Mouse (Mus musculus): ENCODE measurements around the gene Srgap3.
"Not testable (repeated sequence)": the region's sequence is repeated elsewhere in the genome, so short reads cannot be mapped to it uniquely, and the experiment has no call there.

The Srgap3 gene

DNA sequence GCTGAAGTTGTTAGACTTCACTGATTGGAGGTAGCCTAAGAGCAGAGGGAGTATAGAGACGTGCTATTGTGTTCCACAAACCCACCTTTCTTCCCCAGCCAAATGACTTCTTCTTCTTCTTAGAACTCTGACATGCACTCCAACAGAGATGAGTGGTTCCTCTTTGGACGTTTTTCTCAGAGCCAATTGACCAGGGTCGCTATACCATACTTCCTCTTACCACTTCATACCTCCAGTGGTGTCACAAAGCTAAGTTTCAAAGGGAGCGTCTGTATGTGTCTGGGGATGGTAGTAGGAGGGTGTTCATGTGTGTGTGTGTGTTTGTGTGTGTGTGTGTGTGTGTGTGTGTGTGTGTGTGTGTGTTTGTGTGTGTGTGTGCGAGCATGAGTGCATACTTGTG lies 195.1 kb downstream of the Srgap3 start:
- no peak for DNase-seq (ENCODE audit: low read depth)

DNA sequence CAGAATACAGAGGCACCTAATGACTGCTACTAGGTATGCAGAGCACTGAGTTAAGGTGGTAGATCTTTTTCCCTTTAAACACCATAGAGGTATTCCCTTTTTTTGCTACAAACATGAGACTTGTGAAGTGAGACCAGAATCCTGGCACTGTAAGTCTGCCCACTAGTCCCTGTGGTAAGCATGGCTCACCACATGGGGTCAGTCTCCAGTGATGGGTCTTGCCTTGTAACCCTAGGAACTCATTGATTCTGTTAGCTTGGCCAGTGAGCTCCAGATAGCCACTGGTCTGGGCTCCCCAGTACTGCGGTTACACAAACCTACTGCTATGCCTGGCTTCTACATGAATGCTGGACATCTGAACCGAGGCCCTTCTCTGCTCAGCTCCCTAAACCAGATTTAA lies 204.8 kb downstream of the Srgap3 start:
- DNase-seq (ENCODE audit: low read depth), result no peak

DNA sequence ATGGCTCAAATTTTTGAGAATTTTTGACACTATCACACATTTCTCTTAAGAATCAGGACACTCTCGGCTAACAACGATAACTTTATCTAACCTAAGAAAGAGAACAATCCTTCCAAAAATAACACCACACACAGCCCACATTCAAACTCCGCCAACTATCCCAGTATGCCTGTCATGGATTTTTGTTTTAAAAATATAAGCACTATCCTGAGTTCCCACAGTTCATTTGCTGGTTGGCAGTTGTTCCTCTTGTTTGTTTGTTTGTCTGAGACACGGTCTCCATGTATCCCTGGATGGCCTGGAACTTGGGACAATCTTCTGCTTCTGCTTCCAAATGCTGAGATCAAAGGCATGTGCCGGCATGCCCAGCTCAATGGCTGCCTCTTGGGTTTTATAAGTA lies 205.3 kb downstream of the Srgap3 start:
- DNase-seq (ENCODE audit: low read depth), result no peak

DNA sequence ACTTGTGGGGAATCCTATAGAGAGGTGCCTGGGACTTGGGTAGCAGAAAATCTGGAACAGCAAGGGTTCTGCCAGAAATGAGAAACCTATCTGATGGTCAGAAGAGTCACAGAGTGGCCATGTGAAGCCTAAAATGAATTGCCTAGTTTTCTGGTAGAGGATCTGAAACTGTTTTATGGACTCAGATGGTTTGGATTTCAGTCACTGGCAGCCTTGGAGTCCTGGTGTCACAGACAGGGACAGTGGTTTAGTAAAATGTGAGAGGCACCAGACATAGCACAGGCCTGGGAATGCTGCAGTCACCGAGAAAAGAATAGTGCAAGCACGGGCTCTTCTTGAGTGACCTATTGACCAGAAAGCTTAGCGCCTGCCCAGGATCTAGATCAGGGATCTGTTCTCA lies 207.4 kb downstream of the Srgap3 start:
- DNase-seq (ENCODE audit: low read depth), result no peak

DNA sequence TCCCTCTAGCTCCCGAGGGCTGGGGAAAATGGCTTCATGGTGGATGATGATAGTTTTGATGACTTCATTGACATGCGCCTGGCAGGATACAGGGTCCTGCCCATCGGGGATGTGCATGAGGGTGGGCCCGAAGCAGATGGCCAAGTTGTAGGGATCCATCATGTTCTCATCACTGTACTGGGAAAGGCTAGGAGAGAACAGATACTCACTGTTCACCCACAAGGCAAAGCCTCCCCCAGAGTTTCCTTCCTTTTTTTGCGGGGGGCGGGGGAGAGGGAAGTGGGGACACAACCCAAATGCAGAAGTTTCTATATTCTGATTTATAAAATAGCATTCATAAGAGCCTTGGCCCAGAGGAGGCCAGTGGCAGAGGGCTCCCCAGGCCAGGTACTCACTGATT lies 208.1 kb downstream of the Srgap3 start:
- no peak for DNase-seq (ENCODE audit: low read depth)

DNA sequence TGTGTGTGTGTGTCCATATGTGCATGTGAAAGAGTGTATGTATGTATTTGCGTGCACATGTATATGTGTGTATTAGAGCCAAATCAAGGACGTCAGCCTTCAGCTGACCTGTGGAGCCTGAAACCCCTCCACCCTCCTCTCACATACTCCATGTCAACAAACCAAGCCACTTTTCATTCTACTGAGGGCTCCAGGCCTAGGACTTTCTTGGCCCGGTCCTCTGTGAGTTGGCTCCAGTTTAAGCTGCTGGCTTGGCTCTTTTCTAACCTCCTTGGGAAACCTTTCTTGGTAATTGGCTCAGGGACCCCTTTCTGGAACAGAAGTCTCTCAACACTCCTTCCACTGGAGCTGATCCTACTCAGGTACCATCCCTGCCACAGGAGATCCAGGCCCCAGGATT lies 210.6 kb downstream of the Srgap3 start:
- no peak for DNase-seq (ENCODE audit: low read depth)

DNA sequence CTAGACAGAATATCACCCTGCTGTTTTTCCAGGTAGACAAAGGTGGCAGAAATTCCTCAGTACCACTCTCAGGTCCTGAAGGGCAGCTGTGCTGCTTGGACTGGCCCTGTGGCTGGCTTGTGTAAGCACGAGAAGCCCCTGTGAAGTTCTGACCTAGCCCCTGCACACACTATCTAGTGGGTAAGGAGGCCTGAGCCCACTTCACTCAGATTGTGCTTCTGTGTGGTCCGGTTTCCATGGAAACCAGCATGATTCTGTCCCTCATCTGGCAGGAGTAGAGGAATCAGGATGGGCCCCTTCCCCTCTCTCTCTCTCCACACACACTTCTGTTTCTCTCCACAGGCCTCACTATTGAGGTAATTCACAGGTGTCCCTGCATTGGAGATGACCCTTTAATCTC lies 212.0 kb downstream of the Srgap3 start:
- no peak for DNase-seq (ENCODE audit: low read depth)

DNA sequence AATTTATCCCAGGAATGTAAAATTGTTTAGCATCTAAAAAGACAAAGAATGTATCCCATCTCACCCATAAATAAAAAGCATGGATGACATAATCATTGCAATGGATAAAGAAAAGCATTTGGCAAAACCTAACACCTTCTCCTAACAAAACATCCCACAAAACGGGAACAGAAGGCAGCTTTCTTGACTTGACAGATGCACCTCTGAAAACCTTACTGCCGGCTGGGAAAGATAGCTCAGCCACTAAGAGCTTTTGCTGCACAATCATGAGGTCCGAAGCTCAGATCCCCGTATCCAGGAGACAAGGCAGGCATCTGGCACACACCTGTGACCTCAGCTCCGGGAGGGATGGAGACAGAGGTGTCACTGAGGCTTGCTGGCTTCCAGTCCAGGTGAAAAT lies 213.1 kb downstream of the Srgap3 start:
- DNase-seq (ENCODE audit: low read depth), result no peak

DNA sequence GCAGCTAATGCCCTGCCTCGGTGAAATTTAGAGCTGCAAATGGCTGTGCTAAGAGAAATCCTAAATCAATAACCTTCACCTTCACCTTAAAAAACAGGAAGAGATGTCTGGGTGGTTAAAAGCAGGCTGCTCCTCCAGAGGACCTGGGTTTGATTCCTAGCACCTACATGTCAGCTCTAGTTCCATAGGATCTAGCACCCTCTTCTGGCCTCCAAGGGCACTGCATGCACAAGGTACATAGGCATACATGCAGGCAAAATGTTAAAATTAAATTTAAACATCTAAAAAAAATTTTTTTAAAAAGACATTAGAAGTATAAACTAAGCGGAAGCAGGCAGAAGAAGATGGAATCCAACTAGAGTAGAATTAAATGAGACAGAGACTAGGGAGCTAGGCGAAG lies 214.6 kb downstream of the Srgap3 start:
- DNase-seq (ENCODE audit: low read depth), result no peak

DNA sequence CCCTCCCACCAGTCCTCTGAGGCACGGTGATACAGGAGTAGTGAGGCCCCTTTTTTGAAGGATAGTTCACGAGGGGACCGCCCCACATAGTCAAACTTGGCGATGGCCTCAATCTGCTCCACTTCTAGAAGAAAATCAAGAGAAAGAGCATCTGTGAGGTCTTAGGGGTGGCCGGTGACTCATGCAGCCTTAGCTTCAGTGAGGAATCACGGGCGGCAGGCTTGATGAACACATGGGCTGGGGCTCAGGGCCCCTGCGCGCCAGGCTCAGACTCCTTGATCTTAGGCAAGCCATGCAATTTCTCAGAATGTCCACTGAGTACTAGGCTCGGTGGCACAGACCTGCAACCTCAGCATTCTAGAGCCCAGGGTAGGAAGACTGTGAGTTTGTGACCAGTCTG lies 215.7 kb downstream of the Srgap3 start:
- no peak for DNase-seq (ENCODE audit: low read depth)

DNA sequence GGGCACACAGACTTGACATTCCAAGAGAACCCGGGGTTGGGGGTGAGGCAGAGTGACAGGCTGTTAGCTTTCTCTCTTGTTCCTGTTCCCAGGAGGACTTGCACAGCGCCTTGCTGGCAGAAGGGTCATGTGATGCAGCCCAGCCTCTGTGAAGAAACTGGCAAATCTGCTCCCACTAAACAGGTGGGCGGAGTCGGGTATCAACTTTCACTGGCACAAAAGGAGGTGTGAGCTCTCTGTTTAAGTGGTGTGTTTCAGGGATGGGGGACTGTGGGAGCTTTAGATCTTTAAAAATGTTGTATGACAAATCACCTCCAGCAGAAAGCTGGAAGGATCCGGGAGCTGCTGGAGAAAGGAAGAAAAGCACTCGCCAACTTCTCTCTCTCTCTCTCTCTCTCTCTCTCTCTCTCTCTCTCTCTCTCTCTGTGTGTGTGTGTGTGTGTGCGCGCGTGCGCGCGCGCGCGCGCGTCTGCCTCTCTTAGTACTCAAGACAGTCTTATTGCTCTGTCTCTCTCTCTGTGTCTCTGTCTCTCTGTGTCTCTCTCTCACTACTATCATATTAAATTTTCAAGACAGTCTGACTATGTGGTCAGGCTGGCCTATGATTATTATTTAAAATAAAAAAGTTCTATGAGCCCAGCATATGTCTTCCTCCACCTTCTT lies 218.2 kb downstream of the Srgap3 start:
- DNase-seq (ENCODE audit: low read depth), result no peak

DNA sequence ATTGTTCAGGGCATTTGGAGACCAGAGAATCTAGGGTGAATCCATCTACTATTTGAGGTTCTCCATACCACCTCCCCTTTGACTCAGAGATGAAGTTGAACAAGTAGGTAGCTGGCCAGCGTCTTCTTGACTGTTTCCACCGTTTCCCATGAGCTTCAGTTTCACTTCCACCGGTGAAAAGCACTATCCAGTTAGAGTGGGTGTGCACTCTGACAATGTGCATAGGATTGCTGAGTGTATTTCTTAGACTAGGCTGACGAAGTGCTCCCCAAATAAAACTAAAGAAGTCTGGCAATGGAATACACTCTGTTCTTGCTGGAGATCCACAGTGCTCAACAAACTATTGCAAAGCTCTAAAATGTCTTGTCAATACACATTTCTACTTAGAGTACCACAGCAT lies 221.6 kb downstream of the Srgap3 start:
- no peak for DNase-seq (ENCODE audit: low read depth)

DNA sequence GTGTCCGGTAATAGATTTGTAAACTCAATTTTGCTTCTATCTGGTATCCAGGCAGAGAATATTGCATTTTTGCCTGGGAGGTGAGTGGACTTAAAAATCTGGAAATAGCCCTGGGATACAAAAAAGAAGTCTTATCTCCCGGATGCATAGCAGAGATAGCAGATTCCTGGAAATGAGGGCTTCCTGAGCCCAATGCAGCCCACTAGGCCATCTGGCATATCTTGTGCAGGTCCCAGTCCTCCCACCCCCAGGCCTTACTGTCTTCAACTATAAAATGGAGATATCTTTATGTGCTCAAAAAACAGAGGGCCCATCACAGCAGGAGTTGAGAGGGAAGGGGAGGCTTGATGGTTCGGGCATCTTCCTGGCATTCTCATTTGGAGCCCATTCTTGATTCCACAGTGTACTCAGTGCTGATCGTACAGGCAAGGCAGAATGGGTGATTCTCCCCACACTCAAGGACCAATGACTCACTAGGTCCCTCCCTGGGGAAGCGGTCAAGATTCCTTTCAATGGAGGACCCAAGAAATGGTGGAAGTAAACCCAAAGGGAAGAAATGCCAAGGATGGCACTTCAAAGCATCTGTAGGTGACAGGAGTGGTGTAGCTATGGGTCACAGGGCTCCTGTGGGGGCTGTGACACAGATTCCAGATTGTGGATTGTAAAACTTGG lies 226.5 kb downstream of the Srgap3 start:
- DNase-seq (ENCODE audit: low read depth), result no peak

DNA sequence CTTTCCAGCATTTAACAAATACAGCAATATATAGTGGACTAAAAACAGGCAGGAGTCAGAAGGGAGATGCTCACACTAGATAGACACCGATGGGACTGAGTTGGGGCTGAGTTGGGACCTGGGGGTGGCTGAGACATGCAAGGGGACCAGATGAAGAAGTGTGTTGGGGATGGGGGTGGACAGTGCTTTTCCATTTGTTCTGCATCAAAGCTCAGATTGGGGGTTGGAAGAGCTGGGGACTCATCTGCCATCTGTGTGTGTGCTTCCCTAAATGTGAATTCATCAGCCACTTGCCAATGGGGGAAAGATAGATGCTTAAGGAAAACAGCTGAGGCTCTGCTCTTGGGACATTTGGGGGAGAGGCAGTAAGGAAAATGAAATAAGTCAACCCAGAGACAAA lies 227.1 kb downstream of the Srgap3 start:
- no peak for DNase-seq (ENCODE audit: low read depth)

DNA sequence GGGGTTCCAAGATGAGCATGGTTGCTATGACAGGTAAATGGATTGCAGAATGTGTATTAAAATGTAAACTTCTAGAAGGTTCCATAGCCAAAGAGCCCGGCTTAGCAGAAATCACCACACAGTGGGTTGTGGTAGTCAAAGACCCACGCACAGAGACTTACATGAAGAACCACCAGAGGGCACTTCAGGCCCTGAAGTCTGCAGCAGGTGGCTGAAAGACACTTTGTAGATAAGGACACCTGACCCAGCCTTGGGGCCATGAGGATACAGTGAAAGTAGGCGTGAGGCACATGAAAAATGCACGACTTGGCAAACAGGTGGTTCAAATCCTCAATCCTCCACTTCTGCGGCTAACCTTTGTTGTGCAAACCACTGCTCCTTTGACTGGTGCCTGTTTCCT lies 229.9 kb downstream of the Srgap3 start:
- no peak for DNase-seq (ENCODE audit: low read depth)

DNA sequence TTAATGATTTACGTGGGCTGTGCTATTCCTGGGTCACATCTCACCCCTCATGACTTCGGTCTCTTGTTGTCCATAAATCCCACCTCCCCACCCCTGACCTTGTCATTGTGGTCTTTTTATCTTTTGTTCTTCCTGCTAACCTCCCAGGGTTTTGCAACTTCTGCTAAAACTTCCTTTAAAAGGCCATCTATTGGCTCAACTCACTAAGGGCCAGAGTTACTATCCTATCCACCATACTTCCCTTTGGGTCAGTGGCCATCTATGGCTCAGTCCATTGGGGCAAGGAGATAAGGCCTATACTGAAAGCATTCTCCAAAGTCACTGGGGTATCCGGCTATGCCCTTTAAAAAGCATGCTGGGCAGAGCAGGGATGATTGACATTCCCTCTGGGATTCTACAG lies 233.1 kb downstream of the Srgap3 start:
- DNase-seq (ENCODE audit: low read depth), result no peak

DNA sequence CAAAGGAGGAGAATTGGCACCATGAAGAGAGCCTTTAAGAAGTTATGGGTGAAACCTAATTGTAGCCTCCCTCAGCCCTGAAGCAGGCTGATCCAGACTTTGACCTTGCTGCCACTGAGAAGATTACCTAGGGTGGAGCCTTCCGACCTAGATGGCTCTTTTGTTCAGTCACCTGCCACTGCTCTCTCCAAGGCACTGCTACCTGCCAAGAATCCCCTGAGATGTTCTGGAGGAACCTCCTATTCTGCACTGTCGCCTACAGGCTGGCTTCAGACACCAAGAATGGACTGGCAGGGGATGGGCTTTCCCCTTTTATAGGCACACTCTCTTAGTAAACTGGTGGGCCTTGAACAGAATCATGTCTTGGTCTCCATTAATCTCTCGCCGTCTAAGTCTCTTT lies 244.8 kb downstream of the Srgap3 start:
- not testable (repeated sequence) for DNase-seq (ENCODE audit: low read depth)

DNA sequence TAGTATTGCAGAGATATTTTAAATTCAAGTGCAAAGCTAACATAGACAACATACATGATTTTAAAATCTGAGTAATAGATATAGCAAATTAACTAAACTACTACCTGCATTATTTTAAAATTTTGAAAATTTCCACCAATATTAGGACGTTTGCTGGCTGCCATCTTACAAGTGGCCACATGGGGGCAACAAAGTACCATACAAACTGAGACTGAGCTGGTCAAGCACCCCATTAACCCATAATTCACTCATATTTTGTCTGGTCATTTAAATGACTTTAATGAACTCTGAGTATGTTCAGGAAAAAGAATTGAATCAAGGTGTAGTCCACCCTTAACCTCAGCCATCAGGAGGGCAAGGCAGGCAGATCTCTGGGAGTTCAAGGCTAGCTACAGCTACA lies 246.7 kb downstream of the Srgap3 start:
- no peak for DNase-seq (ENCODE audit: low read depth)

DNA sequence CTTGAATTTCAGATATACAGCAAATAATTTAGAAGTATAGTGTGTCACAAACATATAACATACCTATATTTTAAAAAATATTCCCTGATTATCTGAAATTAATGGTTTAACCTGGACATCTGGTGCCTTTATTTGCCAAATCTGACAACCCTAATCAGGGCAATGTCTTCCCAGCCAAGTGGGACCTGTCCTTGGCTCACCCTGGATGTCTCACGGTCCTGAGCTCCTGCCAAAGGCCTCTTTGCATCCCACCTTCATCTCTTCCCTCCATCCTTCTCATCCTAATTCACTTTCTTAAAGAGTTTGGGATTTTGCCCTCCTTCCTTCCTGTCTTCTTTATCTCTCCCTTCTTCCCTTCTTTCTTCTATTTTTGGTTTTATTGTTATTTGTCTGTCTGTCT lies 248.0 kb downstream of the Srgap3 start:
- no peak for DNase-seq (ENCODE audit: low read depth)

DNA sequence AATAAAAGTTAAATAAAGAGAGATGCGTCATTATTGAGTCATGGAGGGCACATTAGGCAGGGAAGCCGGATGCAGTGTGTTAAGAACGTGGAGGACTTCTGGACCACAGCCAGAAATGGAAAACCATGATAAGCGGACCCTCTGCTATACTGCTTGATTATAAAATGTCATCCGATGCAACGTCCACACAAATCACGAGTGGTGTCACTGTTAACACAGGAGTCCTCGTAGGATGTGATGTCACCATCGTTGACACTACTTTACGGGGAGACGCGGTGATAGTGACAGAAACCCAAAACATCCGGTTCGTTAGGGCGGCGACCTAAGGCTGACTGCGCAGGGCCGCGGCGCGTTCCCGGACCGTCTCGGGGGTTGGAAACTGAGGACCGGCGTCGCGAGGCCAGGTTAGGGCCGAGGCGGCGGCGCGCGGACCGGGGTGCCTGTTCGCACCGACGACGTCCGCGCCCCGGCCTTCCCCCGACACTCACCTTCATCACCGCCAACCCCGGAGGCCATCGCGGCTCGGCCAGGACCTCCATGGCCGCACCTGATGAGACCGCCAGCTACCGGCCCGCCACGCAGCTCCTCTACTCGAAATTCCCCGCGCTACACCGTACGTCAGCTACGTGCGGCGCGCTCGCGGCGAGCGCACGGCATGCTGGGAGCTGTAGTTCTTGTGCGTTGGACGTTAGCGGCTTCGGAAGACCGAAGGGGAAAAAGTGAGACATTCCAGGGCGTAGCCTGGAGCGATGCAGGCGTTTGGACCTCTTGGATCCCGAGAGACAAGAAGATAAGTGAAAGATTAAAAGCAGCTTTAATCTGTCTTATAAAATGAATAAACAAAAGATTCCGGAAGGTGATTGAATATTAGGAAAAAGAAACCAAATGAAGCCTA lies 250.8 kb downstream of the Srgap3 start, which contains the start of gene Rad18:
Gene Rad18 (minus strand): TSS at position 631 of the 895 bp plus-strand sequence.
- peak; percentile 83 for DNase-seq (ENCODE audit: low read depth)

DNA sequence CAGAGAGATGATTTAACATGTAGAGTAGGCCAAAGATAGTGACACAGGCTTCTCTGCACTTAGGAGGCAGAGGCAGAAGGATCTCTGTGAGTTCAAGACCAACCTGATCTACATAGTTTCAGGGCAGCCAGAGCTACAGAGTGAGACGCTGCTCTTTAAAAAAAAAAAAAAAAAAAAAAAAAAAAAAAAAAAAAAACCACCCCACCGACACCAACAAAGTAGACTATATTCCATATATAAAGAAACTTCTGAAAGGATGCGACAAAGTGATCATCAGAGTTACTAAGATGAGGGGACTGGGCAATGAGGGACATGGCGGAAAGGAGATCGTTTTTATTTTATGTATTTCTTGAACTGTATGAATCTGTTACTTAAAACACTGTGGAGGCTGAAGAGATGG lies 252.6 kb downstream of the Srgap3 start:
- DNase-seq (ENCODE audit: low read depth), result no peak

DNA sequence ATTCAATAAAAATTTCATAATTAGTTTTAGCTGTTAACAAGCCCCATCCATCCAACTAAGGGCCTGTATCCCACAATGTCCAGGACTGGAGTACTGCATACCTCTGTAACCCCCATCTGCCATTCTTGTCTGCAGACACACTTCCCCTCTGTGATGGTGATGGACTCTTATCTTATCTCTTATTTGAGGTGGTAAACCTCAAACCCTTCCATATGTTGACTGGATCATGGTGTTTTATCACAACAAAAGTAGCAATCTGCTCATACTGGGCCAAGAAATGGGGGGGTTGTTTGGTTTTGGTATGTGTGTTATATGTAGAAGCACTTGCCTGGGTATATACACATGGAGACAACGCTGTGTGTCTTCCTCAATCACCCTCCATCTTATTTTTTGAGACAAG lies 255.5 kb downstream of the Srgap3 start:
- no peak for DNase-seq (ENCODE audit: low read depth)

DNA sequence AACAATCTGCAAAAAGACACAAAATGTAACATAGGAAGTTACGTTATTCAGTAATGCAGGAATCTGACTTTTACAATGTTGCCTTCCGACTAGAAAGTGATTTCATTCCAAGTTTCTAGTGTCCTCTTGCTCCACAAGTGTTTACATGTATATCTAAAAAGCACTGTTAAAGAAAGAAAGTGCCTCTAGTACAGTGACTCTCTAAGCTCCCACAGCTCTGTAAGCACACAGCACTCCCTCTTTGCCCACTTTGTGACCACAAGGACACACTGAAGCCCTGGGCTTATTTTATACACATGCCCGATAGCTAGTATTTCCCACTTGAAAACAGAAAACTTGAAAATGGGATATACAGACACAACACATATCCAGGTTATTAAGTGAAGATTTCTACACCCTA lies 259.0 kb downstream of the Srgap3 start:
- DNase-seq (ENCODE audit: low read depth), result no peak

All from c-Kit-positive CD71-positive TER-119-negative erythroid progenitor cells, embryonic 14.5 days (primary cell).